Mouse (Mus musculus) monocyte, adult 2 months (primary cell): Measurements from ENCODE around the gene Ermard.

Experiments used
- DNase-seq, 2 experiments: peaks; one replicate each; pipeline ENCODE4 v3.0.0; 2022; ENCODE audit warnings: low spot score in 2 of 2, low read depth in 1 of 2

The Ermard gene

DNA sequence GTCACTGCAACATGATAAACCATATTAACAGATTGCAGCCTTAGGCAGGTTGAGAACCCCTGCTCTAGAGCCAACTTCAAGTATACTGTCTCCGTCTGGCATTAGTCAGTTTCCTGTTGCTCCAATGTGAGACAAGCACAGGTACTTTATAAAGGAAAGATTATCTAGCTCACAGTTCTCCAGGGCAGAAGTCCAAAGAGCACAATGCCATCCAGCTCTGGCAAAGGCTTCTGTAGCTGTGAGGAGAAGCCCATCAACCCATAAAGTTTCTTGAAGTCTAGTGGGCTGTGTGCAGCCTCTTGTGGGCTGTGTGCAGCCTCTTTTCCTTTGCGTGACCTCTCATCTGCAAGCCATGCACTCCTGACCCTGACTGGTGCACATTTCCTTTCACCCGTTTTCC lies 74.5 kb downstream of the Ermard start:
- DNase-seq, result no peak

DNA sequence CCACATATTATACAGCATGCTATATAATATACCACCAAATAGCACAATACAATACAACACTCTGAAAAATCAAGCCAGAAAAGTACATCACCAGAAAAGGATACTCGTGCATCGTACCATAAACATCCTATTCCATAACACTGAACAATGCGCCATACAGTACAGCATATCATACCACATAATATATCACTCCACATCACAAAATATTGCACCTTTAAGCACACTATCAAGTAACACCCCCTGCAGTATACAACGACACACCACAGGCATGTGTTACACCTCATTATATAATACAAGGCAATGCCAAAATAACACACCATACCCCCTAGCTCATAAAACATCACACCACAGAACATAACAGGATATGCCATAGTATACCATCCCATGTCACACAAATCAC lies 79.1 kb downstream of the Ermard start:
- no peak for DNase-seq

DNA sequence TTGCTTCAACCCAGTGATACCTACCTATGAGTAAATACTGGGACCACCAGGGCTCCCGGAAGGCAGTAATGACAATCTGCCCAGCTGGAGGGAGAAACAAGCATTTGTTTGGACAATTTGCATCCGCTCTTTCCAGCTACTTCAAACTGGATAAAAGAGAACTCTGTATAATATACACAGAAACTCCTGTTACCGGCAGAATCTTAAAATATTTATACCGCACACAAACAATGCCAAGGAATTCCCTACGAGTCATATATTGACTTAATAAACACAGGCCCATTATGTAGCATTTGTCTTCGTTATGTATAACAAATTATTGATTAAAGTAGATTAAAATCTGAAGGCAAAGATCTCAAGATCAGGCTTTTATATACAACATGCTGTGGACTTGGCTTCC lies 79.6 kb downstream of the Ermard start:
- DNase-seq, result no peak

DNA sequence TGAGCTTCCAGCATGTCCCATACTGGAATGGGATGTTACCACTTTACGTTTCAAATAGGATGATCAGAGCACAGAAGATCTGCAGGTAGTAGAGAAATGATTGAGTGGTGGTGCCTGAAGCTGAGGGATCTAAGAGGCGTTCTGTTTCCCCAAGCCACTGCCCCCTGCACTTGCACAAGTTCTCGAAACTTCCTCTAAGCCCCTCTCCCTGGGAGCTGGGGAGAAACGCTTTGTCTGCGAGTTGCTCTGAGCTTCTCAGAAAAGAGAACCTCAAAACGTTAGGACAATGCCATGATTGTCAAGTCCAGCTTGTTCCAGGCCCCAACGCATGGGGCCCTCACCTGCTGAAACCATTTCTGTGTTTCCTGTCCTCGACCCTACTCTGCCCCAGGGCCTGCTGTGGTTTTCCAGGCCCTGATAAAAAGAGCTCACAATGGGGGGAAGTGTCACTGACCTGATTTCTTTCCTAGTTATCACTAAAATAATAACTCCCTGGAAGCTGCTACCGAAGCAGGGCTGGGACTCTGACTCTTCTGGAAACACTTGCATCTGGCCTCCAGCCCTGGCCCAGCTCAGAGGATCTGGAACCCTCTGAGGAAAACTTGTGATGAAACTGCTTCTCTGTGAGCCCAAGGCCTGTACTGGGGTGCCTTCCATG lies 88.8 kb downstream of the Ermard start:
- DNase-seq, result no peak

DNA sequence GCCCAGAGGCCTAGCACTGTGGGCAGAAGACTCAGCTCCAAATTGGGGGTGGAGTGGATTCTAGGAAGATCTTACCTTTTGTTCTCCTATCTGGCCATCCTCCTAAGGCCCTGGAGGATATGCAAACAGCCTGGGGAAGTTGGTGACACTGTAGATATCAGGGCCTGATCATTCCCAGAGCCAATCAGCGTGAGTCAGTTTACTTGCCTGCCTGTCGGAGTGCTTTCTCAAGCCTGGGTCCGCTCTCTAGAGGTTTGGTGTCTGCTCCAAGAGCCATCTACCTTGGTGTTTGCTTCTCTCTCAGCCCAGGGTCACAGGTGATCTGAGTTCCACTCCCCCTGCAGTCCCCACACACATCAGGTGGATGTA lies 89.3 kb downstream of the Ermard start:
- no peak for DNase-seq

DNA sequence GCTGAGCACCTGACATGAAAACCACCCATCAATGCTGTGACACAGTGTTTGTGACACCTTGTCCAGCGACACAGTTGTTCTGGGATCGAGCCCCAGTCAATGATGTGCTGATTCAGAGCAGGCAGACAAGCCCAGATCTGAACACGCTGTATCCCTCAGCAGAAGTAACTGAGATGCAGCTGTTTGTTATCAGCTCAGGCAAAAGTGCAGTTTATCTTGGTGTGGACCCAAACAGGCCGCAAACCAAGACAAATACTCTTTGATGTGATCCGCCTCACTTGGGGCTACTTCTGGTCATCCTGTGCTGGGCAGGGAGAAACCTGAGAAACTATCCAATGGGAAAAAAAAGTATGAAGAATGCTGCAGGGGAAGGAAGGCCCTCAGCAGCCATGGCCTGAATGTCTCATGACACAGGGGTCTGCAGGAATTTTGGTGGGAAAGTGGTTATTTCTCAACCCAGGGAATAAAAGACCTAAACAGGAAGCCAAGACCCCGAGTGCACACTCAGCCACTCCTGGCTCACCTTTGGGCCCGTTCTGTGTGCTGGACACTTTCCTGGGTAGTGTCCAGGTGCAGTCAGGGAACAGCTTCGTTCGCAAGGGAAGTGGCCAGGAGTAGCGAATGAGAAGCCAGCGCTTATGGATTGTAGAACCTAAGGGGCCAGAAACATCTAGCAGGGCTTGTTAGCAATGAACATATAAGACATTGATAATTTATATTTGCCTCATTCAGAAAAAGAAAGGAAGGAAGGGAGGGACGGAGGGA lies 94.1 kb downstream of the Ermard start:
- no peak for DNase-seq

DNA sequence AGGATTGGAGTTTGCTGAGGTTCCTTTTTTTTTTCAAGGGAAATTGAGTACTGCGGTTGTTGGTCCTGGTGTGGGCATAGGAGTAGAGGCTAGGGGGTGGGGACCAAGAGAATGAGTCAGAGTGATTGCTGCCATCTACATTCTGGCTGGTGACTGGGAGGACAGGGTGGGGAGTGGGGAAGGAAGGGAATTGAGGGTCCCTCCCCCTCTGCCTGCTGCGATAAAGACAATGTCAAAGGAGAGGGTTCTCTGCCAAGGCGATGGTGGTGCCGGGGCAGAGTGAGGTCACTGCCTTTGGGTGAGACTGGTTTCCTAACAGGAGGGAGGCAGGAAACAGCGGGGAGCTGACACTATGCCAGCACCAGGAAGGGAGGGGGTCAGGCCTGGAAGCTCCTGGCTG lies 96.4 kb downstream of the Ermard start:
- DNase-seq, result peak in 1 of 2 experiments; percentile 1
